Mouse (Mus musculus): ENCODE measurements around the gene Spata22. TPM values are rescaled to one million over a fixed set of nuclear protein-coding genes. Genes with fewer than 3 reads are reported as not detected.

The Spata22 gene
- total RNA-seq, 2 experiments from 2014 or later, result not detected

Other genes with a start within 250 kb of the Spata22 start
- under 1 TPM; 0.21 to 0.45 TPM for gene Itgae, start 239.2 kb upstream of the Spata22 start, total RNA-seq (2021)
- gene Haspin, start 191.4 kb upstream of the Spata22 start, total RNA-seq (2021), result under 1 TPM; 0.31 to 0.74 TPM
- gene P2rx5, start 169.3 kb upstream of the Spata22 start, total RNA-seq (2021), result 1 to 10 TPM; 1.8 to 3.0 TPM
- gene Emc6, start 152.7 kb upstream of the Spata22 start, total RNA-seq (2021), result 10 to 100 TPM; 60.6 to 61.9 TPM
- 10 to 100 TPM; 22.1 to 22.9 TPM for gene Tax1bp3, start 152.7 kb upstream of the Spata22 start, total RNA-seq (2021)
- gene Ctns, start 130.7 kb upstream of the Spata22 start, total RNA-seq (2021), result 10 to 100 TPM; 18.6 to 20.5 TPM
- 1 to 10 TPM; 3.0 to 3.2 TPM for gene Shpk, start 130.3 kb upstream of the Spata22 start, total RNA-seq (2021)
- gene Trpv1, start 95.4 kb upstream of the Spata22 start, total RNA-seq (2021), result not detected
- gene Trpv3, start 62.4 kb upstream of the Spata22 start, total RNA-seq (2021), result under 1 TPM; 0.41 to 0.55 TPM
- gene Aspa, start 145 bp upstream of the Spata22 start, total RNA-seq (2021), result 1 to 10 TPM; 3.8 to 4.5 TPM
- gene Gm49340, start within 50 bp of the Spata22 start, total RNA-seq (2021), result not detected
- not detected for gene Olfr20, start 21.0 kb downstream of the Spata22 start, total RNA-seq (2021)
- gene Olfr376, start 41.5 kb downstream of the Spata22 start, total RNA-seq (2021), result not detected
- not detected for gene Olfr1, start 69.9 kb downstream of the Spata22 start, total RNA-seq (2021)
- not detected for gene Olfr378, start 98.7 kb downstream of the Spata22 start, total RNA-seq (2021)
- not detected for gene Olfr380, start 127.8 kb downstream of the Spata22 start, total RNA-seq (2021)
- gene Olfr381, start 161.9 kb downstream of the Spata22 start, total RNA-seq (2021), result not detected
- gene Olfr382, start 187.5 kb downstream of the Spata22 start, total RNA-seq (2021), result not detected

Data from layer of hippocampus, postnatal 14 days (tissue).